Mouse (Mus musculus): ENCODE results near the gene Zfp944. TPM values are rescaled to one million over a fixed set of nuclear protein-coding genes. Genes with fewer than 3 reads are reported as not detected.
A peak's percentile ranks its signal among the peaks of the same experiment; 100 is the strongest.
"Not testable (repeated sequence)": the region's sequence is repeated elsewhere in the genome, so short reads cannot be mapped to it uniquely, and the experiment has no call there.

Zfp944 gene
- polyA plus RNA-seq (2012; ENCODE audit: insufficient read depth, insufficient read length, low replicate concordance, missing spikeins) = not detected in 2 replicates

DNA sequence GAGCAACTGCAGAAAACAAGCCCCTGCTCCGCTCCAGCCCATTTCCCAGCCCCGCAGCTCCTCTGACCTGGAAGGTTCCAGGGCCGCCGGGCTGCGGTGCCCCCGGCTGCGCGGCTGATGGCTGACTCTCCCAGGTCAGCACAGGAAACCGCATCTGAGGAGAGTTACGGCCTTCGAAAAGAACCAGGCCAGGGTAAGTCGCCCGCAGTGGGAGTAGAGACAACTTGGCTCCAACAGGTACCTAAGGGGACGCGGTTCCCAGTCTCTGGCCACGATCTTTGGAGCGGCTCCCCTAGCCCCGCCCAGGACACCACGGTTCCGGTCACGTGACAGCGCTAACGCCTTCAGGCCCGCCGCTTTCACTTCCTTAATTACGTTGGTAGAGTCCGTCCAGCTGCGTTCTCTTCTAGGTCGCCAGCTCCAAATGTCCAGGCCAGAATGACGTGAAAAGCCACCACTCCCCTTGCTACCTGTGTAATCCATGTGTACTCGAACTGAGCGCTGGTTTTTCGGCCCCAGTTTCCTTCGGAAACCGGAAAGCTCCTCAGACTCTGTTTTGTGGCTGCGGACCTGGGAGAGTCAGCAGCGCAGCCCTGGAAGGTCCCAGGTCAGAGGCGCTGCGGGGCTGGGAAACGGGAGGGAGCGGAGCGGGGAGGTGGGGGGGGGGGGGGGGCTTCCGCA, at the start of gene Zfp944, which contains the start of gene Zfp758:
Zfp944 (minus strand) TSS at position 300 of the 681 bp plus-strand sequence.
Zfp758 (plus strand) TSS at position 353 of the 681 bp plus-strand sequence.
- 0 out of 2 replicates have a peak within 1 kb of the TSS, but pooled peaks have one; percentile 80 for H3K27ac ChIP-seq (ENCODE audit: insufficient read depth, low read depth, low read length)
- WGBS = under 1% methylated on average over 31 of the region's 43 CpGs
- H3K4me3 ChIP-seq (ENCODE audit: insufficient read depth, low read depth, low read length) = peak within 1 kb of the TSS; percentile 81
- not testable (repeated sequence) for H3K4me1 ChIP-seq (ENCODE audit: control insufficient read depth, insufficient read depth, low read length)

GRCm38 (mm10) chr17:22410756-22411155, 49.6 kb upstream of the Zfp944 start:
- Histone ChIP-seq H3K4me3 (ENCODE audit: insufficient read depth, low read depth, low read length) (no peak overlapping the region), H3K27ac (ENCODE audit: insufficient read depth, low read depth, low read length) (no peak overlapping the region), H3K4me1 (ENCODE audit: control insufficient read depth, insufficient read depth, low read length) (no peaks in the 10 kb centered on the region)
- no peak for TF ChIP-seq POLR2A (IDR thresholded peaks at IDR 0.05; ENCODE audit: insufficient read depth, low read depth, low read length)
- TF ChIP-seq CTCF (IDR thresholded peaks at IDR 0.05; ENCODE audit: insufficient read depth, low read depth, low read length) = no peak
- 75% methylated on average over 2 of the region's 2 CpGs for WGBS

- TF ChIP-seq POLR2A (IDR thresholded peaks at IDR 0.05; ENCODE audit: insufficient read depth, low read depth, low read length) (no peak), CTCF (IDR thresholded peaks at IDR 0.05; ENCODE audit: insufficient read depth, low read depth, low read length) (no peak)
- Histone ChIP-seq H3K27ac (ENCODE audit: insufficient read depth, low read depth, low read length) (no peak overlapping the region), H3K4me3 (ENCODE audit: insufficient read depth, low read depth, low read length) (no peak overlapping the region), H3K4me1 (ENCODE audit: control insufficient read depth, insufficient read depth, low read length) (peaks cover 5% of the 10 kb centered on the region)
- WGBS = 97% methylated on average over 3 of the region's 3 CpGs
Measured at GRCm38 (mm10) chr17:22363895-22364294, 2.7 kb upstream of the Zfp944 start.

DNA sequence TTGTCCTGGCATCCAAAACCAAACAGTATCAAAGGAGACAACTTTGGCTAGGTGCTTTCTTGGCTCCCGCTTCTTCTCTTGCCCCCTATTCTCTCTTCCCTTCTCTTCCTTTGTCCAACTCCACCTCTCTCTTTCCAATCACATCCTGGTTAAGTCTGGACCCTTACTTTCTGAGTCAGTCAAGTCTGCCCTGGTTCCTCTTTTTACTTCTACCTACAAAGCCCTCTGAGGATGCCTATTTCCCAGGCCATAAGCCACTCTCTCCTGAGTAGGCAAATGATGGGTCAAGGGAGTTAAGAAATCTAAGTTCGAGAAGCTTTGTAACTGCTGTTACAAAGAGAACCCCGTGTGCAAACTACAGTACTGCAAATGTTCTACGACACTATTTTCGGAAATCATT, 628 bp downstream of the Zfp944 start:
- H3K4me3 ChIP-seq (ENCODE audit: insufficient read depth, low read depth, low read length) = no peak overlapping the region
- WGBS = 18% methylated on average over 5 of the region's 5 CpGs
- H3K4me1 ChIP-seq (ENCODE audit: control insufficient read depth, insufficient read depth, low read length) = peaks cover 5% of the 10 kb centered on the region
- TF ChIP-seq CTCF (IDR thresholded peaks at IDR 0.05; ENCODE audit: insufficient read depth, low read depth, low read length) (no peak), POLR2A (IDR thresholded peaks at IDR 0.05; ENCODE audit: insufficient read depth, low read depth, low read length) (no peak)
- H3K27ac ChIP-seq (ENCODE audit: insufficient read depth, low read depth, low read length) = no peak overlapping the region

DNA sequence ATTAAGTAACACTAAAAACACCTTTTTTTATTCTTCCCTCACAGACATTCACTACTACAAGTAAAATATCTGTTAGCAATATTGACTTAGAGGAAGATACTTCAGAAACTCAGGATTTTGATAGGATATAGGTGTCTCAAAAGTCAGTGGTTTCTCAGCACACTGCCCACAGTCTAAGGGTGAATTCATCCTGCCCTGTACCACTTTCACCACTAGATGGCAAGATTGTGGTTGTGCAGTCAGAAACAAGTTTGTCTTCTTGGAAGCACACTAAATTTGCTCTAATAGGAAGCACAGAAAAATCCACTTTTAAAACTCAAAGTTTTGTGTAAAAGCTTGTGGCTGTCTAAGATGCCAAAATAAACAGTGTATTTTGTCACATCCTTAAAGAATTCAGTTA, 8.4 kb downstream of the Zfp944 start:
- Histone ChIP-seq H3K4me3 (ENCODE audit: insufficient read depth, low read depth, low read length) (no peak overlapping the region), H3K4me1 (ENCODE audit: control insufficient read depth, insufficient read depth, low read length) (no peaks in the 10 kb centered on the region), H3K27ac (ENCODE audit: insufficient read depth, low read depth, low read length) (no peak overlapping the region)
- TF ChIP-seq POLR2A (IDR thresholded peaks at IDR 0.05; ENCODE audit: insufficient read depth, low read depth, low read length) = no peak
- TF ChIP-seq CTCF (IDR thresholded peaks at IDR 0.05; ENCODE audit: insufficient read depth, low read depth, low read length) = no peak

DNA sequence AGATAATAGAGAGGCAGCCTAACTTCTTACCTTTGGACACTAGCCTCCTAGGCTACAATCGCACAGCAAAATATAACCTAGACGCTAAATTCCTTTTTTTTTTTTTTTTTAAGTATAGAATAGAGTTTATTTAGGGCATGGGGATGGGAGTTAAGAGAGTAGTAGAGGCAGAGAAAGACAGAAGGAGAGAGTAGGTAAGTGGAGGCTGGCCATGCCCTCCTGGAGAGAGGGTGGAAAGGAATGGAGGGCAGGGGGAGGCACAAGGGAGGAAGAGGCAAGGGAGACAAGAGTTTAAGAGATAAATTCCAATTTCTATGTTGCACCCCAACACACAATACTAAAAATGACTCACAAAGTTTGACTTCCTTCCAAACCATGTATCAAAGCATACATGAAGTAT, 46.0 kb downstream of the Zfp944 start:
- H3K27ac ChIP-seq (ENCODE audit: insufficient read depth, low read depth, low read length); H3K4me3 ChIP-seq (ENCODE audit: insufficient read depth, low read depth, low read length); H3K4me1 ChIP-seq (ENCODE audit: control insufficient read depth, insufficient read depth, low read length): not testable (repeated sequence)
- 10% methylated on average over 2 of the region's 2 CpGs for WGBS

DNA sequence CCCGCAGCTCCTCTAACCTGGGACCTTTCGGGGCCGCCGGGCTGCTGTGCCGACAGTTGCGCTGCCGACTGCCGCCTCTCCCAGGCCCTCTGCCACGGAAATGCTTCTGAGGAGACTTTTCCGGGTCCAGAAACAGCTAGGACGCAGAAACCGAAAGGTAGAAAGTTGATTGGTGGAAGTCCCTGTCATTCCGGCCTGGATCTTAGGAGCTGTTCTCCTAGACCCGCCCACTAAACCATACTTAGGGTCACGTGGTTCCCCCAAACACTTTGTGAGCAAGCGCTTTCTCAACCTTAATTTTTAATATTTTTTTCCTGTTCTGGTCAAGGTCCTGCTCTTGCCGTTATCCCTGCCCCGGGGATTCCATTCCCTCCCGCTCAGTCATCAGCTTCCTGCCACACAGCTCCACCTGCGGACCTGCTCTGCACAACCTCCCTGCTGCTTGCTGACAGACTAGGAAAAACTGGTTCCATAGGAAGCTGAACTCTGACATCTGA, 46.4 kb downstream of the Zfp944 start, which contains the start of gene CT030661.1:
CT030661.1 (minus strand) TSS at position 108 of the 497 bp plus-strand sequence.
- not testable (repeated sequence) for H3K27ac ChIP-seq (ENCODE audit: insufficient read depth, low read depth, low read length); H3K4me1 ChIP-seq (ENCODE audit: control insufficient read depth, insufficient read depth, low read length)
- under 1% methylated on average over 20 of the region's 20 CpGs for WGBS
- peak within 1 kb of the TSS; percentile 91 for H3K4me3 ChIP-seq (ENCODE audit: insufficient read depth, low read depth, low read length)
- TF ChIP-seq POLR2A (IDR thresholded peaks at IDR 0.05; ENCODE audit: insufficient read depth, low read depth, low read length) = peak; percentile 75

GRCm38 (mm10) chr17:22314219-22314618, 47.0 kb downstream of the Zfp944 start:
- peak overlapping the region; percentile 91 for H3K4me3 ChIP-seq (ENCODE audit: insufficient read depth, low read depth, low read length)
- not testable (repeated sequence) for H3K27ac ChIP-seq (ENCODE audit: insufficient read depth, low read depth, low read length); H3K4me1 ChIP-seq (ENCODE audit: control insufficient read depth, insufficient read depth, low read length)
- WGBS = 2% methylated on average over 3 of the region's 3 CpGs

Other genes with a start within 250 kb of the Zfp944 start
- gene Zfp947, start 195.2 kb downstream of the Zfp944 start, polyA plus RNA-seq (2012; ENCODE audit: insufficient read depth, insufficient read length, low replicate concordance, missing spikeins) = not detected in 2 replicates
- gene Zfp994, start 135.8 kb downstream of the Zfp944 start, polyA plus RNA-seq (2012; ENCODE audit: insufficient read depth, insufficient read length, low replicate concordance, missing spikeins) = not detected in 2 replicates
- not detected in 2 replicates for gene CT030661.1, start 46.6 kb downstream of the Zfp944 start, polyA plus RNA-seq (2012; ENCODE audit: insufficient read depth, insufficient read length, low replicate concordance, missing spikeins)
- not detected in 2 replicates for gene Zfp758, start 53 bp upstream of the Zfp944 start, polyA plus RNA-seq (2012; ENCODE audit: insufficient read depth, insufficient read length, low replicate concordance, missing spikeins)
- not detected in 2 replicates for gene Zfp946, start 62.8 kb upstream of the Zfp944 start, polyA plus RNA-seq (2012; ENCODE audit: insufficient read depth, insufficient read length, low replicate concordance, missing spikeins)
- not detected in 2 replicates for gene Vmn2r111, start 212.1 kb upstream of the Zfp944 start, polyA plus RNA-seq (2012; ENCODE audit: insufficient read depth, insufficient read length, low replicate concordance, missing spikeins)
- not detected in 2 replicates for gene Vmn2r112, start 239.6 kb upstream of the Zfp944 start, polyA plus RNA-seq (2012; ENCODE audit: insufficient read depth, insufficient read length, low replicate concordance, missing spikeins)

All from olfactory bulb, adult 2 months (tissue).